Mouse (Mus musculus): ENCODE results near the gene Cacna1d.

The Cacna1d gene

DNA sequence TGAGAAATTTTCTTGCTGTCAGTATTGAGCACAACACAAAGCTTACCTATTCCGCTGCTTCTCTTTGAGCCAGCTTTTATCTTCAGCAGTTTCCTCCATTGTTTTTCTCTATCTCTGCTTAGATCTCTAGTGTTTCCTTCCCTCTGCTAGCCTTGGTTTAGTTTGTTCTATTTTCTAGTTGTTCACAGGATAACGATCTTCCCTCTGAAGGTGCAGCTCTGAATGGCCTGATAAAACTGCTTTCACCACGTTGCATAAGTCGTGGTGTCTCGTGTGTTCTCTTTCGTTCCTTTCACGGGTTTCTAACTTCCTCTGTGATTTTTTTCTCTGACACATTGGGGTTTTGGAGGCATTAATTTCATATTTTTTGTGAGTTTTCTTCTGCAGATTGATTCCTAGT, 466.9 kb downstream of the Cacna1d start:
- DNase-seq (ENCODE audit: low read depth, low spot score), result no peak

DNA sequence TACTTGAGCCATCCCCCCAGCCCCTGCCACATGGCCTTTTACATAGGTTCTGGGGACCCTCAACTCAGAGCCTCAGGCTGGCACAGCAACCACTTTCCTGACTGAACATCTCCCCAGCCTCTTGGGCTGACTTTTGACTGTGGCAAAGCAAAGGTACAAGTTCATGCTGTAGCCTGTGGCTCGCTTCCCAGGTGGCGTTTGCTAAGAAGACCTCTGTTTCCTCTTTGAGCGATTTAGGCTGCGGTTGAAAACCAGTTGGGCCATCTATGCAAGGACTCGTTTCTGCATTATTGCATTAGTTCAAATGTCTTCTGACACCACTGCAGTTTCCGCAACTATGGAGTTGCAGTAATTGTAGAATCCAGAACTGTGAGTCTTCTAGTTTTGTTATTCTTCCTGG, 468.8 kb downstream of the Cacna1d start:
- no peak for DNase-seq (ENCODE audit: low read depth, low spot score)

DNA sequence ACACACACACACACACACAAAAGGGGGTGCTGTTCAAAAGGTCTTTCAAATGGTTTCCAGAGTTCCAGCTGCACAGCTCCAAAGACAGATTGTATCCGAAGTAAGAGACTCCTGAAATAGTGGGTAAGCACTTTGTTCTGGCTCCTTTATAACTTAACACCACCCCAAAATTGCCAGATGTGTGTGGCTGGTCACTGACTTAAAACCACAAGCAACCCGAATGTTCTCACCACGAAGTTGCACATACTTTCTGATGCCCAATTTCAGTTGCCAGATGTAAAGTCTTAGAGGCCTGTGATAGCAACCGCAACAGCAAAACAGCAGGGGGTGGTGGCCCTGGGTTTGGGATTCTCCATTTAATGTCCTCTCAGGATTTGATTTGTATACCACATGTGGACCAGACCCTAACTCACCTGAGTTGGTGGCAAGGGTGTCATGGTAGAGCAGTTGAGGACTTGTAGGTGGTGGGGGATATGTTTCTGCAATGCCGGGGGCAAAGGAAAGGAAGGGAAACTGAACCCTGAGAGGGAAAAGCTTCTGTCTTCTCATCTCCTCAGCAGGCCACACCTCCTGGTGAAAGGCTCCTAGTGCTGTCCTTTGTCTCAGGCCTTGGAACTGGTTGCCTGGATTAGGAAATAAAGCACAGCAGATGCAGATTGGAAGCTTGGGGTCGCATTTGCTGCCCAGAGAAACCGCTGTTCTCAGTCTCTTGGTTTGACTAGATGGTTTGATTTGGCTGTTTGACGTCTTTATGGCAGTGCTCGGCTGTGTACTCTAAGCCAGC, 471.3 kb downstream of the Cacna1d start:
- DNase-seq (ENCODE audit: low read depth, low spot score), result no peak

DNA sequence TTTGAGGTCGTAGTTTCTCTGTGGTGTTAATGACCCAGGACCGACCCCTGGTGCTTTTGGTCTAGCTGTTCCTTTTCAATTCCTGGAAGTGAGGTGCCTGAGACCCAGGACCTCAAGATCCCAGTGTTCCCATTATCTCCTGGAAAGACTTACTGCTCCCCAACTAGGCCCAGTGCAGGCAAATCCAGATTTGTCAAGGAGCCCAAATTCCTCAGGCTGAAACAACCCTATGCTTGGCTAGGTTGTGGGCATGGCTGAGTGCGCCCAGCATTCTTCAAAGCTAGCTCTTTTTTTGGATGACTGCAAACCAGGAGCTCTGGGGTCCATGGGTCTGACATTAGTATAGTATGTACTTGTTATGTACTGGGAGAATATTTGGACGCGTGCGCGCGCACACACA, 471.9 kb downstream of the Cacna1d start:
- DNase-seq (ENCODE audit: low read depth, low spot score), result no peak

DNA sequence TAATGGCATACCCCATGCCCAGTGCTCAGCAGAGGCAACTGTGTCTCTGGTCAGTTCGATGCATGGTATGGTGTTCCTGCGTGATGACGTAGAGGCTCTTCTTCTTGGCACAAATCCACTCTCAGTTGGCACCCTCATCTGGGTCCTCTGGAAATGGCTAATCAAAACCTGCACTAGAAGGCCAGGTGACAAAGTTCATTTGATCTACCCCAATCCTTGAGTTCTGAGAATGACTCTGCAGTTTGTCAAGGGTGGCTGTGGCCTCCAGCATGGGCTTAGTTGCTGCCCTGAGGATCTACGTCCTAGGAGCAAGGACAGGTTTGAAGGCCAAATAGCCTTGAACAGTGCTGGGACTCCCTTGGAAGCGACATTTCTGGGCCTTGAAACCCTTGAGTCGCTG, 472.4 kb downstream of the Cacna1d start:
- DNase-seq (ENCODE audit: low read depth, low spot score), result no peak

DNA sequence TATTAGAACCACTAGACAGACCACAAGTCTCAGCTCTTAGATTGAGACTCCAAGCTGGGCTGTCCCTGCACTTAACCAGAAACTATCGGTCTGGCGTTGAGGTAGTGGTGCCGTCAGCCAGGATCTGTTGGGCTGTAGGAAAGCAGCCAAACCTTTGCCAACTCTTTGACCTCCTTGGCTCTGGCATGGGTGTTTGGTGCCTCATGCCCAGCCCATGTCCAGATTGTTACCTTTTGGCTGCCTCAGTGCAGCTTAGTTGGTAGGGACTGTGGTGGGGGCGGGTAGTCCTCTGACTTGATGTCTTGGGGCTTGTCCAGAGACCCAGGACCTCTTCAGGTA, 472.8 kb downstream of the Cacna1d start:
- DNase-seq (ENCODE audit: low read depth, low spot score), result no peak

DNA sequence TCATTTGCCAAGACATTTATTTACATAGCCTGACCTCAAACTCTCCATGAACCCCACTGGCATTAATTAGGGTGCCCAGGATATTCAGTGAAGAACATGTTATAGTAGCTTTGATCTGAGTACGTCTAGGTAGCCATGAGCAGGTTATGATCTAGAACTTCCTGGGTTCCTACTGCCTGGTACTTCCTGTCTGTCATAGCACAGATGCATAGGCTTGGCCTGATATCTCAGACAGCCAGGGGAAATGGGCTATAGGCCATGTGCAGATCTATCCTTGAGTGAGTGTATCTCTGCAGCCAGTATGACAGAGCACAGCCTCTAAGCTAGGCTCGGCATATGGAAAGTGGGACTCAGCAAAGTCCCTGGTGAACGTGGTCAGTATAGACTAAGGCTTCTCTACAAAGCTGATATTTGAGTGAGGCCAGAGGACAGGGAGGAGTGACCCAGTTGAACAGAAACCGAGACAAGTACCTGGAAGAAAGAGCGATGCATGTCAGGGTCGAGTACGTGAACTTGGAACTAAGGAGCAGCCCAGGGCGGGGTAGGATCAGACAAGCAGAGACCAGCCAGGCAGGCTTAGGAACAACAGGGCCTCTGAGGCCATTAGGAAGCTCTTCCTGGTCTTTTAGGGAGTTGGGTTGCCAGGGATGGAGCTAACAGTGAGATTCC, 473.3 kb downstream of the Cacna1d start:
- DNase-seq (ENCODE audit: low read depth, low spot score), result no peak

DNA sequence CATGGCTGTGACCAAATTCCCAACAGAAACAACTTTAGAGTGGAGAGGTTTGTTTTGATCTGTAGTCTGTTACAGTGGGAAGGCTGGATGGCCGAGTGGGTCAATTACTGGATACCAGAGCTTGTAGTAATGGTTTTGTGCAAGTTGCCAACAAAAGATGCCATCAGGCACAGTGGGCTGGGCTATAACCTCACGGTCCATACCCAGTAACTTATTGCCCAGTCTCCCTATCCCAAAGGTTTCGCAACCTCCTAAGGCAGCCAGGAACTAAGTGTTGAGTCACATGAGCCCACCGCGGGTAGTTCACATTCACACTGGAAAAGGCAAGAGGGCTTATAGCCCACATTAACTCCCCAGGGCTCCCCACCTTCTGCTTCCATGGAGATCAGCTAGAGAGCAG, 474.6 kb downstream of the Cacna1d start:
- DNase-seq (ENCODE audit: low read depth, low spot score), result no peak

DNA sequence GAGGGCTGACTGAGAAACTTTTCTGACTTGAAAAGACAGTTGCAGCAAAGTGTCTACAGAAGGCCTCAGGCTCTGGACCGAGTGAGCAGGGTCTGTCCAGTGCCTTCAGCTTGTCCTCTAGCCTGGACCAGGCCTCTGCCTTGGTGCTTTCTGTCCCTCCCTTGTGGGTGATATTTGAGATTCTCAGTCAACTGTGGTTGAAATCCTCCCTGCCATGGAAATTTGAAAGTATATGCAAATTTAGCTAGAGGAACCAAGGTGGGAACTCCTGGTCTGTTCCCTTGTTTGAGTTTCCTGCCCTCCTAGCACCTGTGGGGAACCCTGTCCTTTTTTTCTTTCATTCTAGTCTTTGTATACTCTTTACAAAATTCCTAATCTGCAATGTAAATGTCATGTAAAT, 476.2 kb downstream of the Cacna1d start:
- no peak for DNase-seq (ENCODE audit: low read depth, low spot score)

DNA sequence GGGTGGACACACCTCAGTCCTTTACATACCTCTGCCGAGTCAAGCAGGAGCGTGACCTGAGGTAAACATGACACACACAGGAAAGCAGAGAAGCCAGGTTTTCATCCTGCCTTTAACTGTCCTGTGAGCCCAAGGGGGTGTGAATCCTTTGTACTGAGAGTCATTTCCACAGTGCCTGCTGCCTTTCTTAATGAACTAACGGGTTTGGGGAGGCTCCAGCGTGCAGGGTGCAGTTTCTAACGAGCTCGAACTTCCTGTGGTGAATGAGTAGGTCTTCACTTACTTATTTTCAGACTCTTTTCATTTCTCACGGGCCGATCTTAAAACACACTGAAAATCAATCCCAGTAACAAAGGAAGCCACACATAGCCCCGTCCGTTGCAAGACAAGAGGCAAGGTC, 476.8 kb downstream of the Cacna1d start:
- DNase-seq (ENCODE audit: low read depth, low spot score), result no peak

DNA sequence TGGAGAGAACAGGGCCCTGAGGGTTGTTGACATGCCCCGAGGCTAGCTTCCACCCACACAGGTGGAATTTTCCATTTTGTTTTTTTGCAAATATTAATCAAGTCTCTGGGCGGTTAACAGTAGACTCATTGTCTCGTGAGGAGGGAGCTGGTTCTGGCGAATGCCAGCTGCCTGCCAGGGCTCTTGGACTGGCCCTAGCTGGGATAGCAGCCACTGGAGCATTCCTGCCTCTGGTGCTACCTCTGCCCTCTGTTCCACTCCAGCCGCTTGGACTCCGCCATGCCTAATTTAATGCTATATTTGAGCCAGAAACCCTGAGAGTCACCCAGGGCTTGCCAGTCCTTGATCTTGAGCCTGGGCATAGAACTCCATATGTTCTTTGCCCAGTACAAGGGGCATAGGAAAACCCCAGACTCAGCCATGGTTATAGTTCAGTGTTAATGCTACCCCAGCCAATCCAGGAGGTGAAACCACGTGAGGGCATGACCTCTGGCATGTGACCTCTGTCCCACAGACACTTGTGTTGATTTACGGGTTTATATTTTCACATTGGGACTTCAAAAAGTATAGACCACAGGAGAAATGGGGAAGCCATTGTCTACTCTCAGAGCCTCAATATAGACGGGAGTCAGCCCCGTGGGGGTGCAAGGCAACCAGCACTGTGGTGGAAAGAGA, 479.2 kb downstream of the Cacna1d start:
- no peak for DNase-seq (ENCODE audit: low read depth, low spot score)

DNA sequence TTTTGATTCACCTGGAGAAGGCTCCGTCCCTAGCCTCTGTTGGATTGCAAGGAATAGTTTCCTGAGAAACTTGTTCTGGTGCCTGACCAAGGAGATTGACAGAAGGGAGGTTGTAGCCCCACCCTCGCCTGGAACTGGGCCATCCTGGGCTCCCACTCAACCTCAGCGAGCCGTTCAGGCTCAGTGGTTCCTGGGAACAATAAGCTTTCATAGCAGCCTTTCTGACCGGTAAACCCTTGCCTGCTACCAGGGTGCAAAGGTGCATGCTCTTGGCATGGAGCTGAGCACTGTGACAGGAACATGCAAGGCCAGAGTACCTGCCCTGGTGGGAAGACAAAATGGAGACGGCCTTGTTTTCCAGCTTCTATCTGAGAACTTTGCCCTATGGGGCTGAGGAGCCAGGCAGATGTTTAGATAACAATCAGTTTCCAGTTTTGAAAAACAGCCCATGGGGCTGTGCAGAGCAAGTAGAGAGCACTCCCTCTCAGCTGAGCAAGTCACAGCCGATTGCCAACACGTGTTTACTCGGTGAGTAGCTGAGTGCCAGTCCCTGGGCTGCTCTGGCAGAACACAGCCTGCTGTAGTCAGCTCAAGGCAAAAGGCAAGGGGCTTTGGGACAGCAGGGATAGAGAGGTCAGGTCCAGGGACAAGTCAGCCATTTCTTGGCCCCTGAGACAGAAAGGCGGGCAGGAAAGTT, 481.2 kb downstream of the Cacna1d start:
- DNase-seq (ENCODE audit: low read depth, low spot score), result no peak

DNA sequence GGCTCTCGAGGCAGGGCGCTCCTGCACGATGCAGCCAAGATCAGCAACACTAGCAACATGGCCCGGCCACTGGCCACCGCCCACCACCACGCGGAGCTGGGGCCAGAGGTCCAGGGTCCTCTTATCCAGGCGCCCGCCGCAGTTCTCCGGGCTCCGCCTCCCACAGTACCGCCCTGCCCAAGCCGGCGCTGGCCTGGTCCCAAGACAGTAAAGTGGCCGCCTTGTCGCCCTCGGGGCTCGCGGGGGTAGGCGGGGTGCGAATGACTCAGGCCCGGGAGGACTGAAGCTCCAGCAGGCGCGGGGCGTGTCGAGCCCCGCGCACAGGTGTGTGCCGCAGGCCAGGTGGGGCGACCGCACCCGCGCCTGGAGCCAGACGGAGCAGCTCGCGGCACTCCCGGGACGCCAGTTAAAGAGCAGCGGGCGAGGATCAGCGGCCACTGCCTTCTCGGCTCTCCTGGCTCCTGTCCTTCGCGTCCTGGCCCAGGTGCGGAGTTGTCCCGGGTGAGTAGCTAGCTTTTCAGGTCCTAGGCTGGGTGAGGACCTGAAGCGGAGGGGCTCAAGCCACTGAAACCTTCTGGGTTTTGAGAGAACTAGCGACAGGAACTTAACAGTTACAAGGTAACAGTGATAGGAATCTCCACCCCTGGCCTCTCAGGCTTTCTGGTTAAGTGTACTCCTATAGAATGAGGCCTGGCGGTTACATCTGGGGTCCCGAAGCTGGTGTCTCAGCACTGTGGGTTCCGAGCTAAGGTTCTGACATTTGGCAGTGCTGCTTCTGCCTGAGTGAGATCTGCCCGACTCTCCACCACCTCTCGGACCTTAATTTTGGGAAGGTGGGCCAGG, 482.3 kb downstream of the Cacna1d start, which contains the start of the genes Il17rb and Chdh:
Il17rb (minus strand) TSS at position 164 of the 843 bp plus-strand sequence.
Chdh (plus strand) TSS at position 291 of the 843 bp plus-strand sequence.
- no peak for DNase-seq (ENCODE audit: low read depth, low spot score)

DNA sequence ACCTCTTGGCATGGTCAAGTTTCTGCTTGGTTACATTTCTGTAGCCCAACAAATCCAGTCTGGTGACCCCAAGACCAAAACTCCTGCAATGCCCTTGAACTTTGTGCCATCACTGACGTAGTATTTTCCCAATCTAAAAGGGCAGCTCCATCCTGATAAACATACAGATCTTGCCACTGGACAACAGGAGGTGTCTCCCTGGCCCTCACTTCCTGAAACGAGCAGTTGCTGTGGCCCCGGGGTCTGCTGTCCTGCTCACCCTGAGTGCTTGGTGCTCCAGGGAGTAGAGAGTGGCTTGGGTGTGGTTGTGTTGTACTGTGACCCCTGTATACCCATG, 491.8 kb downstream of the Cacna1d start:
- DNase-seq (ENCODE audit: low read depth, low spot score), result no peak

DNA sequence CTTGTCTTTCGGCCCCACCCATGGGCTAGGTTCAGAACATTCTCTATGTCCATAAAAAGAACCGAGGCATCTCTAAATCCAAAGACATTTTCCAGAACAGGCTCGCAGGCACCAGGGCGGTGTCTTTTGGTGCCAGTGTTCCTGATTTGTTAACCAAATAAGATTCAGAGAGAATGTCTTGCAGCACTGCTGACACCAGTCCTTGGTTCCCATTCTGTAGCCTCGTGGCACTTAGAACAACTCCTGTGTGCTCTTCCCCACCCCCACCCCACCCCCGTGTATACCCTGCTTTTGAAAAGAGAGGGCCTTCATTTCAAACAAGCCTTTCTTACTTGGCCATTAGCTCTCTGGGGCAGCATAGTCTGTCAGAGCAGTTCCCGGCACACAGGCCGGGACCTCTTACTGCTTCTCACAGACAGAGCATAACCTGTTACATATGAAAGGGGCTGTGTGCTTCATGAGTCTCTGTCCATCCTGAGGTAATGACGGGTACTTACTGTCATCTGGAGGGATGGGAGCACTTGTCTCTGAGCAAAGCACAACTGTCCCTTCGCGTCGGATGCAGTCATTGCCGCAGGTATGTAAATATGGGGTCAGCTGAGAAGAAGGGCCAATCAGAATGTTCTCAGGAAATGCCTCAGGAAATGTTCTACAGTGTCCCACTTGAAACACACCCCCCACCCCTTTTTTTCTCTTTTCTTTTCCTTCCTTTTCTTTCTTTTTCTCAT, 492.3 kb downstream of the Cacna1d start:
- no peak for DNase-seq (ENCODE audit: low read depth, low spot score)

DNA sequence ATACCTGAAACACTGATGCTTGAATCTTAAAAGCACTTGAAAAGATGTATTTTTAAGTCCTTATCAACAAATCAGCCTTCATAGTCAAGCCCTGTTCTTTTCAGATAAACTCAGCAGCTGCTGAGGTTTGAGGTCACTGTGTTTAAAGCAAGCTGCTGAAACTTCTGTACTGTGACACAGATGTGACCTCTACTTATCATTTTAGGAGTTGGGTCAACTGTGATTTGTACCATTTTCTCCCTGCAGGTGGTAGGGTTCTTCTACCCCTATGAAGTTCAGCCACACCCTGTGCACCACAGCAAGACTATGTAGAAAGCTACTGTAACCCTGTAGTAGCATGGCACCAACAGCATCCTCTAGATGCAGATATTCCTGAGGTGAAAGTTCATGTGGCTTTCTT, 493.9 kb downstream of the Cacna1d start:
- no peak for DNase-seq (ENCODE audit: low read depth, low spot score)

DNA sequence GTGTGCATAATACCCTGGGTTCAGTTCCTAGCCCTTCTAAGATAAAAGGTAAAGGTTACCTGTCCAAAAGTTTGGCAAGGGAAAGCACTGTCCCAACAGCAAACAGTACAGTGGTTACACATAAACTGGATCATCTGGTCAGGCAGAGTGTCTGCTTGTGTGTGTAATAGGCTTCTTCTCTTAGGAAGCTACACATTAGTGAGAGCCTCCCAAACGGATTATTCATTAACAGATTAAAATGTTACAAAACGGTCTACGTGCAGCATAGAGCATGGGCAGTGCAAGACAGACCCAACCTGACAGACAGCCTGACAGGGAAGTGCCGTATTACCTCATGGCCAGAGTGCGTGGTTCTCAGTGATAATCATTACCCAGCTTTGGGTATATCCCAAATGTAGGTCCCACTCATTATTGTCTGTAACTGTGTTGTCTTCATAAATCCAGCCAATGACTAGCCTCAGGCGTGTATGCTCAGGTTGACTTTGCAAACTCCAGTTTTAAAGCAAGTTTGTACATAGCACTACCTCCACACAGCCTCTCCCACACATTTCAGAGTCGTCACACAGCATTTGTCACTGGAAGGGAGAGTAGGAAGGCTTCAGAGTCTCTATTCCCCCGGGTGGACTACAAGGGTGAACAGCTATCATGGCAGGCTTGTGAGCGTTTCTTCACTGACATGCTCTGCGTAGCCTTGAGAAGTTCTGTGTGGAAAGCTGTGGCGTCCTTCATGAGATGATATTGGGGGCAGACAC, 495.1 kb downstream of the Cacna1d start:
- DNase-seq (ENCODE audit: low read depth, low spot score), result no peak

DNA sequence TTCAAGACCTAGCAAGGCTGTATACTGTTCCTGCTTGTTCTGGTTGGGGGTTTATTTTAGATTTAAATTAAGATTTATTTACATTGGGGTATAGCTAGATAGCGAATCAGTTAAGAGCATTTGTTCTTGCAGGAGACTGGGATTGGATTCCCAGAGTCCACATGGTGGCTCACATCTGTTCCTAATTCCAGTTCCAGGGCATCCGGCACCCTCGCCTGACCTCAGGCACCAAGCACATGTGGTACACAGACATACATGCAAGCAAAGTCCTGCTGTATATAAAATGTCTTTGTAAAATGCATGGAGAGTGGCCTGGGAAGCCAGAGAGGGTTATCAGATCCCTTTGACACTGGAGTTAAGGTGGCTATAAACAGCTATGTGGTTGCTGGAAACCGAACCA, 496.3 kb downstream of the Cacna1d start:
- no peak for DNase-seq (ENCODE audit: low read depth, low spot score)
